Mouse (Mus musculus) heart, postnatal 10 days (tissue): ENCODE measurements around the gene Cxcl9. TPM values are rescaled to one million over a fixed set of nuclear protein-coding genes. Genes with fewer than 3 reads are reported as not detected.

ENCODE experiments used
- DNase-seq, 2 experiments: peaks; one replicate each; pipeline ENCODE4 v3.0.0; 2021
- intact Hi-C: fragments of 180-260 bp; cut with DNase I; formaldehyde crosslinking; loops from one replicate; pipeline ENCODE4 v1.15.1; 2025
- total RNA-seq, 2 experiments: library from RNA; stranded (reverse); gene quantifications; 2 replicates each; pipeline ENCODE4 v1.2.3; 2021

The Cxcl9 gene
- total RNA-seq, 2 experiments from 2014 or later, result 0.64 to 0.81 TPM

DNA sequence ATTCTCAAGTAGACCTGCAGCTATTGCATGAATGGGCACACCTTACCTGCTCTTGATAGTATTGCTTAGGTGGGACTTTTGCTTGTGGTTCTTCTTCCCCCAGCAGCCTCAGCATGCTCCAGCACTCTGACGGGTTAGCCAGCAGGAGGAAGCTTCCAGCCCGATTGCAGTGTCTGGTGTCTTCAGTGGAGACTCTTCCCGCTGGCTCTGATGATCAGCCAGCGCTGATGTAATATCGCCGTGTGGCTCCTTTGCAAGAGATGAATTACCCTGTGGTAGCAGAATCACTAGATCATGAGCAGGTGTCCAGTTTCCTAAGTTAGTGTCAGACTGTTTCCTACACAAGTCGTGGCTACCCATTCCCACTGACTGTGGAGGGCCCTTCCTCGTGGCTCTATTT, 17.1 kb upstream of the Cxcl9 start:
- DNase-seq, result no peak
- intact Hi-C loops, result no loop called here

DNA sequence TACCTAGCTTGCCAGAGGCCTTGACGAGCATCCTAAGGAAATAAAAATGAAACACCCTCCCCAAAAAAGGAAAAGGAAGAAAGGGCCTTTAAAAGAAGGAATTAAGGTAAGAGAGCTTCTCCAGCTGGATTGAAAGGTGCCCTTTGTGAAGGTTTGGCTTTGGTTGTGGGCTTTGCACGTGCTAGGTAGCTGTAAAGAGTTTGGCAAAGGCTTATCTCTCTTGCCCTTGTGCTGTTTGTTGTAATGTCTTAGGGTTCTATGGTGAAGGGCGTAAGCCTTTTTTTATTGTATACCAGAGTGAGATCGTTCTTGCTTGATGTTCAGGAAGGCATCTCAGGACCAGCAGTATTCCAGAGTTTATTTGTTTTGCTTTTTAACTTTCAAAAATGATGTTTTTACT, 12.7 kb upstream of the Cxcl9 start:
- intact Hi-C loops, result no loop called here
- no peak for DNase-seq

DNA sequence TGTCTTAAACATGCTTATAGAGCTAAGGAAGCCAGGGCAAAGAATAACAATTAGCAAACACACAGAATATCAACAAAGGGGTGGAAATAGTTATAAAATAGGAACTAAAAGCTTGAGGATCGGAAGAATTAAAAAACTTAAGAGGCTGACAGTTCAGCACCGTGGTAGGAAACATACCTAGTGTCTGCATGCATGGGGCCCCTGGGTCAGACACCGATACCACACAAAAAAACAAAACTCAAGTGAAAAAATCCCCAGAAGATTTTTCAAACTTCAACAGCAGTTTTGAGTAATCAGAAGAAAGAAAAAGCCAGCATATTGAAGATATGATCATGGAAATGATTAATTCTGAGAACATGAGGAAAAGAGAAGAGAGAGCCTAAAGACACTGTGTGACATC, 8.9 kb upstream of the Cxcl9 start:
- no peak for DNase-seq
- intact Hi-C loops, result no loop called here

DNA sequence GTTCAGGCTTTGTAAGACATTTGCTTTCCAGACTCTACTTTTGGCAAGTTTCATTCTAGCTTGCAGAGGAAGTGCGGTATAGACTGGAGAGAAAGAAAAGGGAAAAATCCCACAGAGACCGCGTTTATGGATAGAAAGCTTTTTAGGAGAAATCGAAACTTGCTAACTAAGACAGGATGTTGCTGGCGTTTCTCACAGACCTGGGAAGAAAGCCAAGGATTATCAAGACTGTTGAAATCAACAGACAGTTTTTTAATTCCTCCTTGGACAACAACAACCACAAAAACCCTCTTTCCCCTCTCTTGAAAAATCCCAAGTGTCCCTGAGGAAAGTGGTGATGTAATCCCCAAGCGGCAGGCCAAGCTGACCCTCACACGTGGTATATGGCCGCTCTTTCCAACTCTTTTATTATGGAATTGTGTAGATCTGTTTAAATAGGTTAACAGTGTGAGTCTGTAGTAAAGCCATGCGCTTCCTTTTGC, 4.5 kb upstream of the Cxcl9 start:
- DNase-seq, result peak; percentile 74 to 75
- intact Hi-C loops, result no loop called here

- peak in 1 of 2 experiments; percentile 23 for DNase-seq
- intact Hi-C loops, result no loop called here
Measured at GRCm38 (mm10) chr5:92331635-92332338, 3.9 kb upstream of the Cxcl9 start, which contains the start of gene Art3. Art3 (plus strand) TSS chr5:92331827.

GRCm38 (mm10) chr5:92331122-92331521, 3.2 kb upstream of the Cxcl9 start:
- DNase-seq, result no peak
- intact Hi-C loops, result no loop called here

- no peak for DNase-seq
- intact Hi-C loops, result no loop called here
Measured at GRCm38 (mm10) chr5:92327367-92327766, 512 bp downstream of the Cxcl9 start.

- intact Hi-C loops, result no loop called here
- peak; percentile 86 to 89 for DNase-seq
Measured at GRCm38 (mm10) chr5:92323264-92323663, 4.6 kb downstream of the Cxcl9 start.

GRCm38 (mm10) chr5:92322612-92323011, 5.3 kb downstream of the Cxcl9 start:
- DNase-seq, result no peak
- intact Hi-C loops, result no loop called here

GRCm38 (mm10) chr5:92321631-92322400, 6.1 kb downstream of the Cxcl9 start:
- no peak for DNase-seq
- intact Hi-C loops, result no loop called here

DNA sequence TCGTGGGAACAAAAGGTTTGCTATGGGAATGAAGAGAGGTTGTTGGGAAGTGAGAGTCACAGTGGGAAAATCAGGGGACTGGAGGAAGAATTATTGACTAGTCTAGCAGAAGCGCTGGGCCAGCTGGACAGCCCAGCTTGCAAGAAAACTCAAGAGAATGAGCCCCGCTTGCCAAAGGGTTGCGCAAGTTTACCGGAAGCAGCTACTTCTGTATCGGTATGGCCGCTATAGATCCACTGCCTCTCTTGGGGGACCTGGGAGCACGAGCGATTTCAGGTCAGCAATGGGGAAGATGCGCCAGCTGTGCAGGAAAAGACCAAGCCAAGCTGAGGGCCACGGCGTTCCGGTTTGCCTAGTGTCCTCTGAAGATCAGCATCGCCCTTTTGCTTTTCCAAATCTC, 9.3 kb downstream of the Cxcl9 start:
- intact Hi-C loops, result loop anchor here (10.0 kb wide), 1 partner anchor 176 kb away; no protein-coding TSS in a partner anchor
- no peak for DNase-seq

- intact Hi-C loops, result loop anchor here (10.0 kb wide), 1 partner anchor 177 kb away; no protein-coding TSS in a partner anchor
- DNase-seq, result no peak
Measured at GRCm38 (mm10) chr5:92318119-92318518, 9.8 kb downstream of the Cxcl9 start.

GRCm38 (mm10) chr5:92313776-92314175, 14.1 kb downstream of the Cxcl9 start:
- intact Hi-C loops, result loop anchor here (1.0 to 10.0 kb wide), 2 partner anchors 64 to 181 kb away; no protein-coding TSS in a partner anchor
- peak; percentile 20 to 22 for DNase-seq

GRCm38 (mm10) chr5:92312046-92312715, 15.7 kb downstream of the Cxcl9 start:
- intact Hi-C loops, result loop anchor here (1.0 to 10.0 kb wide), 2 partner anchors 69 to 183 kb away; no protein-coding TSS in a partner anchor

DNA sequence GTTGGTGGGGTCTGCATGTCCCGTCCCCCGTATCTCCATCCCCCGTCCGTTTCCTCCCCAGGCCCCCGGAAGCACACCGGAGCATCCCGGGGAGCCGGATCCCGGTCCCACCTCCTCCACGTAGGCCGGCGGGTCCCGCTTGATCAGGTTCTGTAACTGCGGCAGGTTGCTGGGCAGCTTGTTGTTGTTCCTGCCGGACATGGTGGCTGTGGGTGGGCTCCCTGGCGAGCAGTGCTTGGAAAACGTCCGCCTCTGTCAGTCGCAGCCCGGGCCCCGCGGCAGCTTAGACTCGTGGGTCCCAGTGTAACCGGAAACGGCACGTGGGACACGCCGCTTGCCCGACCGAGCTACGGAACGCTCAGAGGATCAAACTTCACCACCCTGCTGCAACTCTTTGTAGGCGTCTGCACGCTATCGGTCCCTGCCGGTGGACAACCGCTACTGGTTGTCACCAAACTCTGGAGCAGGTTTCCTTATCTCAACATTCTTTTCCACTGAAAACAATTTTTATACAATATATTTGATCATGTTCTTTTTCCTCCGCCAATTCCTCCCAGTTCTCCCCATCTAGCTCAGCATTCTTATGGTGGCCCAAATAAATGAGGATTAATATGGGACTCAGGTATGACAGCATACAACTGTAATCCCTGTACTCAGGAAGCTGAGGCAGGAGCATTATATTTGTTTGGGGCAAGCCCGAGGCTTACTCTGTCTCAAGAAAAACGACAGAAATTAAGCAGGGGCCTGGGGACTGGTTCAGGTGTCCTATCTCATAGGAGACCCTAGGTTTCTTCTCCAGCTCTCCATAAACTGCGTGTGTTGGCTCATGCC, 18.0 kb downstream of the Cxcl9 start, which contains the start of gene Sdad1:
Gene Sdad1 (minus strand): TSS at position 799 of the 831 bp plus-strand sequence.
- peak; percentile 94 to 96 for DNase-seq
- intact Hi-C loops, result loop anchor here (10.0 kb wide), 1 partner anchor 185 kb away; no protein-coding TSS in a partner anchor

More at GRCm38 (mm10) chr5:92312046-92312715, 15.7 kb downstream of the Cxcl9 start:
- peak; percentile 87 to 94 for DNase-seq

- intact Hi-C loops, result no loop called here
- no peak for DNase-seq
Measured at GRCm38 (mm10) chr5:92304291-92304690, 23.6 kb downstream of the Cxcl9 start.

- intact Hi-C loops, result no loop called here
- DNase-seq, result peak; percentile 29 to 47
Measured at GRCm38 (mm10) chr5:92302149-92302840, 25.6 kb downstream of the Cxcl9 start.

DNA sequence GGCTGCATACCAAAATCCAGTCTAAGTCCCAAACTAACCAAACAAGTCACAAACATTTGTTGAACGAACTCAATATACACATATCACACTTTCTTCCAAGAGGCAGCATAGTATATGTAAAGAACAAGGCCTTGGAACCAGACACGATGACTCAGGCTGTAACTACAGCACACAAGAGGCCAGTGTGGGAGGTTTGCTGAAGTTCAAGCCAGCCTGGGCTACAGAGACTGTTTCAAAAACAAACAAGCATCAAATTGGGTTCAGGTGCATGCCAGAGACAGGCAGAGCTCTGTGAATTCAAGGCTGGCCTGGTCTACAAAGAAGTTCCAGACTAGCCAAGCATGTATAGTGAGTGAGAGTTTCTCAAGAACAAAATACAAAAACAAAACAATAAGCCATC, 33.4 kb downstream of the Cxcl9 start:
- DNase-seq, result no peak
- intact Hi-C loops, result no loop called here
